Mouse (Mus musculus) midbrain, postnatal 0 days (tissue): ENCODE data around the gene Slc16a2. TPM values are rescaled to one million over a fixed set of nuclear protein-coding genes. Genes with fewer than 3 reads are reported as not detected.

Experiments
- ATAC-seq: fragments of 200-750 bp; cut with Nextera tagmentation; 2 replicates; pipeline ENCODE4 v1.8.0; 2017; ENCODE audit warnings: moderate number of reproducible peaks, mild to moderate bottlenecking, moderate TSS enrichment, moderate library complexity; ENCODE audit not compliant: low FRiP score
- DNase-seq: peaks from one replicate; pipeline ENCODE4 v3.0.0-alpha.2; 2015; ENCODE audit warnings: low spot score
- H3K27ac ChIP-seq: fragments of 300-500 bp; sonication (generic); 2 replicates; pipeline ENCODE4 v1.5.1; 2014; ENCODE audit warnings: low read depth, mild to moderate bottlenecking, low read length, mixed read lengths
- H3K27me3 ChIP-seq: fragments of 300-500 bp; sonication (generic); 2 replicates; pipeline ENCODE4 v1.6.1; 2014; ENCODE audit warnings: low read length, control low read depth, mixed read lengths; ENCODE audit not compliant: insufficient read depth
- H3K36me3 ChIP-seq: fragments of 300-500 bp; sonication (generic); 2 replicates; pipeline ENCODE4 v1.6.1; 2014; ENCODE audit warnings: low read length, control low read depth, mixed read lengths; ENCODE audit not compliant: insufficient read depth
- H3K4me1 ChIP-seq: fragments of 300-500 bp; sonication (generic); 2 replicates; pipeline ENCODE4 v1.6.1; 2014; ENCODE audit warnings: mild to moderate bottlenecking, control low read depth, antibody characterized with exemption, low read length, mixed read lengths; ENCODE audit not compliant: insufficient read depth
- H3K4me2 ChIP-seq: fragments of 300-500 bp; sonication (generic); 2 replicates; pipeline ENCODE4 v1.6.1; 2014; ENCODE audit warnings: low read depth, mild to moderate bottlenecking, low read length, mixed read lengths; ENCODE audit not compliant: poor library complexity, severe bottlenecking
- H3K4me3 ChIP-seq: fragments of 300-500 bp; sonication (generic); 2 replicates; pipeline ENCODE4 v1.5.1; 2014; ENCODE audit warnings: low read depth, mild to moderate bottlenecking, low read length, moderate library complexity
- H3K9ac ChIP-seq: fragments of 300-500 bp; sonication (generic); replicated peaks from 2 replicates; pipeline ENCODE4 v1.6.1; 2014; ENCODE audit warnings: mild to moderate bottlenecking, low read length, moderate library complexity, mixed read lengths; ENCODE audit not compliant: poor library complexity, severe bottlenecking
- H3K9me3 ChIP-seq: fragments of 300-500 bp; sonication (generic); 2 replicates; pipeline ENCODE4 v1.6.1; 2016; ENCODE audit warnings: low read length, control low read depth
- CTCF ChIP-seq: IDR thresholded peaks from 2 replicates; pipeline ENCODE4 v1.5.1; 2016; ENCODE audit warnings: antibody characterized with exemption, mild to moderate bottlenecking
- WGBS: fragments of 180-500 bp; shearing (Covaris S2); extraction: QIAGEN DNeasy Blood & Tissue Kit; methylation state at CpG from one replicate; pipeline ENCODE4 v1.1.7; 2014; 5-methylcytosine and 5-hydroxymethylcytosine counted together
- polyA plus RNA-seq: library from polyadenylated mRNA; unstranded; fragments of >200 nt; fragmentation: Nextera tagmentation; extraction: Ambion mirVana; gene quantifications from 2 replicates; pipeline ENCODE4 v1.2.1, GENCODE M21; 2015
- total RNA-seq: library from RNA; depleted of rRNA; stranded (reverse); fragments of >200 nt; gene quantifications from 2 replicates; pipeline ENCODE4 v1.2.3, GENCODE M21; 2014

The Slc16a2 gene
- total and polyA plus RNA-seq, 2 experiments from 2014 or later = 25.3 to 48.4 TPM

GRCm38 (mm10) chrX:103732033-103732703 is 89.6 kb downstream of the Slc16a2 start:
- Histone ChIP-seq H3K4me3 (no peak overlapping the region), H3K9me3 (no peaks in the 10 kb centered on the region), H3K27ac (no peak overlapping the region), H3K9ac (no peak overlapping the region), H3K27me3 (peaks cover 22% of the 10 kb centered on the region; the same call in 1 of the 2 replicates), H3K4me2 (no peak overlapping the region), H3K4me1 (no peaks in the 10 kb centered on the region), H3K36me3 (no peaks in the 10 kb centered on the region)
- 66% methylated on average over 4 of the region's 4 CpGs for WGBS
- no peak for DNase-seq
- ATAC-seq = no peak
- TF ChIP-seq CTCF = no peak

- no peak for DNase-seq
- no peak overlapping the region for H3K9ac ChIP-seq
- no peak overlapping the region for H3K27ac ChIP-seq
- H3K27me3 ChIP-seq = peaks cover 7% of the 10 kb centered on the region; the same call in 1 of the 2 replicates
- no peaks in the 10 kb centered on the region for H3K9me3 ChIP-seq
- no peak for ATAC-seq
- 77% methylated on average over 2 of the region's 2 CpGs for WGBS
- no peak overlapping the region for H3K4me3 ChIP-seq
- no peak for TF ChIP-seq CTCF
- H3K4me2 ChIP-seq = no peak overlapping the region
- H3K36me3 ChIP-seq = no peaks in the 10 kb centered on the region
- H3K4me1 ChIP-seq = no peaks in the 10 kb centered on the region
These were observed 99.3 kb downstream of the Slc16a2 start for GRCm38 (mm10) chrX:103722437-103722836.

GRCm38 (mm10) chrX:103719618-103720185 is 102.1 kb downstream of the Slc16a2 start:
- no peak for ATAC-seq
- WGBS = 49% methylated on average over 12 of the region's 12 CpGs
- no peaks in the 10 kb centered on the region for H3K9me3 ChIP-seq

GRCm38 (mm10) chrX:103712922-103713321 is 108.9 kb downstream of the Slc16a2 start:
- no peaks in the 10 kb centered on the region for H3K36me3 ChIP-seq
- 50% methylated on average over 7 of the region's 7 CpGs for WGBS
- H3K4me3 ChIP-seq = no peak overlapping the region
- peaks cover 8% of the 10 kb centered on the region for H3K27me3 ChIP-seq
- no peaks in the 10 kb centered on the region for H3K9me3 ChIP-seq
- TF ChIP-seq CTCF = no peak
- no peak for DNase-seq
- H3K4me2 ChIP-seq = no peak overlapping the region
- no peak overlapping the region for H3K9ac ChIP-seq
- no peak for ATAC-seq
- no peak overlapping the region for H3K27ac ChIP-seq
- H3K4me1 ChIP-seq = no peaks in the 10 kb centered on the region

More at GRCm38 (mm10) chrX:103719618-103720185, 102.1 kb downstream of the Slc16a2 start:
- no peaks in the 10 kb centered on the region for H3K4me1 ChIP-seq
- no peak overlapping the region for H3K4me3 ChIP-seq
- no peak for DNase-seq
- peaks cover 7% of the 10 kb centered on the region; the same call in 1 of the 2 replicates for H3K27me3 ChIP-seq
- no peaks in the 10 kb centered on the region for H3K36me3 ChIP-seq
- no peak overlapping the region for H3K4me2 ChIP-seq
- H3K9ac ChIP-seq = no peak overlapping the region
- no peak for TF ChIP-seq CTCF
- H3K27ac ChIP-seq = no peak overlapping the region

GRCm38 (mm10) chrX:103709671-103710070 is 112.1 kb downstream of the Slc16a2 start:
- Histone ChIP-seq H3K36me3 (no peaks in the 10 kb centered on the region), H3K9ac (no peak overlapping the region), H3K27ac (no peak overlapping the region), H3K4me1 (no peaks in the 10 kb centered on the region), H3K9me3 (no peaks in the 10 kb centered on the region), H3K27me3 (peaks cover 18% of the 10 kb centered on the region), H3K4me2 (no peak overlapping the region), H3K4me3 (no peak overlapping the region)
- ATAC-seq (no peak), DNase-seq (no peak)
- WGBS = 57% methylated on average over 2 of the region's 2 CpGs
- no peak for TF ChIP-seq CTCF

- WGBS = 90% methylated on average over 1 of the region's 1 CpGs
- H3K27me3 ChIP-seq = peaks cover 17% of the 10 kb centered on the region
- TF ChIP-seq CTCF = no peak
- H3K9ac ChIP-seq = no peak overlapping the region
- ATAC-seq = no peak
- H3K4me2 ChIP-seq = no peak overlapping the region
- no peak overlapping the region for H3K4me3 ChIP-seq
- H3K36me3 ChIP-seq = no peaks in the 10 kb centered on the region
- H3K4me1 ChIP-seq = no peaks in the 10 kb centered on the region
- DNase-seq = no peak
- no peaks in the 10 kb centered on the region for H3K9me3 ChIP-seq
- no peak overlapping the region for H3K27ac ChIP-seq
These were observed 113.2 kb downstream of the Slc16a2 start for GRCm38 (mm10) chrX:103708592-103708991.
